ENCODE assay signal across 49 mouse cellular contexts in genomic region chr13:60809690-60810089, GRCm38 (mm10). TPM values are rescaled to one million over a fixed set of nuclear protein-coding genes. Genes with fewer than 3 reads are reported as not detected.
"Had no signal": no experiment of that assay in that cellular context is flagged by ENCODE, and none has a peak within 500 bp of the region (broad histone marks: within the 10 kb centered on the region; RNA-seq: fewer than 3 reads in every experiment).

No protein-coding gene starts in this region.

- H3K4me1 ChIP-seq: heart, embryonic 10.5 days; heart, embryonic 12.5 days; heart, embryonic 13.5 days; heart, embryonic 15.5 days; hindbrain, embryonic 12.5 days; hindbrain, embryonic 13.5 days; hindbrain, embryonic 15.5 days; kidney, embryonic 15.5 days had no signal

- H3K27me3 ChIP-seq: heart, embryonic 12.5 days; heart, embryonic 13.5 days; heart, embryonic 15.5 days; hindbrain, embryonic 12.5 days; hindbrain, embryonic 13.5 days; hindbrain, embryonic 15.5 days; kidney, embryonic 15.5 days had no signal

- H3K9ac ChIP-seq: heart, embryonic 12.5 days; heart, embryonic 13.5 days; heart, embryonic 15.5 days; hindbrain, embryonic 12.5 days; hindbrain, embryonic 13.5 days; hindbrain, embryonic 14.5 days; hindbrain, embryonic 15.5 days; kidney, embryonic 15.5 days had no signal

- H3K36me3 ChIP-seq: heart, embryonic 10.5 days; heart, embryonic 12.5 days; heart, embryonic 13.5 days; heart, embryonic 15.5 days; hindbrain, embryonic 12.5 days; hindbrain, embryonic 13.5 days; hindbrain, embryonic 15.5 days; kidney, embryonic 15.5 days had no signal

- H3K4me2 ChIP-seq: heart, embryonic 11.5 days; heart, embryonic 12.5 days; heart, embryonic 13.5 days; heart, embryonic 15.5 days; hindbrain, embryonic 12.5 days; hindbrain, embryonic 13.5 days; hindbrain, embryonic 14.5 days; hindbrain, embryonic 15.5 days; kidney, embryonic 15.5 days had no signal

- ATAC-seq: hindbrain, embryonic 16.5 days; hindbrain, postnatal 0 days; inflammation-experienced regulatory T-cells, adult 6 months had no signal

- DNase-seq: heart, postnatal 10 days; heart, postnatal 14 days; heart, postnatal 36 days; heart, postnatal 4 days; kidney, adult 11 months; kidney, adult 18-20 months; kidney, adult 2 months; kidney, adult 8-10 months; kidney, adult 9 months; kidney, postnatal 10 days; kidney, postnatal 14 days; kidney, postnatal 25 days; kidney, postnatal 36 days; kidney, postnatal 4 days; layer of hippocampus, adult 9-11 months; layer of hippocampus, postnatal 36 days had no signal

- H3K4me3 ChIP-seq: heart, embryonic 10.5 days; heart, embryonic 12.5 days; heart, embryonic 13.5 days; heart, embryonic 15.5 days; hindbrain, embryonic 12.5 days; hindbrain, embryonic 13.5 days; hindbrain, embryonic 15.5 days; kidney, embryonic 15.5 days; layer of hippocampus, adult 2 months; left cerebral cortex, adult 2 months had no signal

- H3K27ac ChIP-seq: heart, embryonic 10.5 days; heart, embryonic 13.5 days; heart, embryonic 15.5 days; hindbrain, embryonic 12.5 days; hindbrain, embryonic 13.5 days; hindbrain, embryonic 14.5 days; hindbrain, embryonic 15.5 days; hindbrain, postnatal 0 days; kidney, embryonic 15.5 days; kidney, postnatal 0 days; layer of hippocampus, adult 2 months; left cerebral cortex, adult 2 months had no signal

- H3K9me3 ChIP-seq: heart, embryonic 10.5 days; heart, embryonic 12.5 days; heart, embryonic 13.5 days; heart, embryonic 15.5 days; hindbrain, embryonic 12.5 days; hindbrain, embryonic 13.5 days; hindbrain, embryonic 15.5 days; kidney, embryonic 15.5 days had no signal

RNA-seq across cellular contexts. Expression of gene Ctsll3, which starts 7.0 kb away (rescaled TPM):
- total RNA-seq: heart, postnatal 10 days; heart, postnatal 14 days; heart, postnatal 25 days; heart, postnatal 36 days; heart, postnatal 4 days; hematopoietic stem cell, adult 5-6 weeks; hindbrain, postnatal 0 days; layer of hippocampus, adult 18-20 months; layer of hippocampus, adult 2 months; layer of hippocampus, adult 8-10 months; layer of hippocampus, postnatal 10 days; layer of hippocampus, postnatal 14 days; layer of hippocampus, postnatal 25 days; layer of hippocampus, postnatal 36 days; left cerebral cortex, adult 18-20 months; left cerebral cortex, adult 2 months; left cerebral cortex, adult 8-10 months had no signal
- polyA plus RNA-seq: heart, embryonic 10.5 days; heart, embryonic 11.5 days; heart, embryonic 12.5 days; heart, embryonic 13.5 days; heart, embryonic 14.5 days; heart, embryonic 15.5 days; heart, embryonic 16.5 days; heart, postnatal 0 days; hindbrain, embryonic 11.5 days; hindbrain, embryonic 12.5 days; hindbrain, embryonic 13.5 days; hindbrain, embryonic 14.5 days; hindbrain, embryonic 15.5 days; hindbrain, embryonic 16.5 days; hindbrain, postnatal 0 days; inflammation-experienced regulatory T-cells, adult 6 months; intestine, embryonic 14.5 days; kidney, adult 2 months; kidney, embryonic 14.5 days; kidney, embryonic 15.5 days; kidney, embryonic 16.5 days; kidney, postnatal 0 days; large intestine, adult 2 months had no signal

RNA-seq across cellular contexts. Expression of gene BC051665, which starts 23.5 kb away (rescaled TPM):
- total RNA-seq: heart, postnatal 10 days; heart, postnatal 14 days; heart, postnatal 25 days; heart, postnatal 36 days; heart, postnatal 4 days; hematopoietic stem cell, adult 5-6 weeks; hindbrain, postnatal 0 days; layer of hippocampus, adult 18-20 months; layer of hippocampus, adult 2 months; layer of hippocampus, adult 8-10 months; layer of hippocampus, postnatal 10 days; layer of hippocampus, postnatal 14 days; layer of hippocampus, postnatal 25 days; layer of hippocampus, postnatal 36 days; left cerebral cortex, adult 18-20 months; left cerebral cortex, adult 2 months; left cerebral cortex, adult 8-10 months had no signal
- polyA plus RNA-seq: heart, embryonic 10.5 days; heart, embryonic 11.5 days; heart, embryonic 12.5 days; heart, embryonic 13.5 days; heart, embryonic 14.5 days; heart, embryonic 15.5 days; heart, embryonic 16.5 days; heart, postnatal 0 days; hindbrain, embryonic 11.5 days; hindbrain, embryonic 12.5 days; hindbrain, embryonic 13.5 days; hindbrain, embryonic 14.5 days; hindbrain, embryonic 15.5 days; hindbrain, embryonic 16.5 days; hindbrain, postnatal 0 days; inflammation-experienced regulatory T-cells, adult 6 months; intestine, embryonic 14.5 days; kidney, adult 2 months; kidney, embryonic 14.5 days; kidney, embryonic 15.5 days; kidney, embryonic 16.5 days; kidney, postnatal 0 days; large intestine, adult 2 months had no signal

RNA-seq across cellular contexts. Expression of gene 4930486L24Rik, which starts 54.6 kb away (rescaled TPM):
- total RNA-seq: heart, postnatal 4 days; hematopoietic stem cell, adult 5-6 weeks; layer of hippocampus, adult 2 months; layer of hippocampus, postnatal 10 days; layer of hippocampus, postnatal 25 days; layer of hippocampus, postnatal 36 days; left cerebral cortex, adult 18-20 months; left cerebral cortex, adult 8-10 months had no signal
- polyA plus RNA-seq: heart, embryonic 10.5 days; heart, embryonic 11.5 days; heart, embryonic 13.5 days; heart, embryonic 15.5 days; heart, embryonic 16.5 days; heart, postnatal 0 days; hindbrain, embryonic 11.5 days; hindbrain, embryonic 13.5 days; hindbrain, embryonic 15.5 days; hindbrain, postnatal 0 days; kidney, postnatal 0 days; large intestine, adult 2 months had no signal
